Mouse (Mus musculus): ENCODE data around the gene Igf1r. TPM values are rescaled to one million over a fixed set of nuclear protein-coding genes. Genes with fewer than 3 reads are reported as not detected.

Gene Igf1r
- polyA plus RNA-seq, 1 experiment = 2.6 TPM

GRCm38 (mm10) chr7:68144266-68144665 lies 191.6 kb downstream of the Igf1r start:
- WGBS = 69% methylated on average over 6 of the region's 6 CpGs

GRCm38 (mm10) chr7:68148297-68149048 lies 195.8 kb downstream of the Igf1r start:
- H3K27ac ChIP-seq (ENCODE audit: insufficient read depth, low read depth, low read length) = no peak overlapping the region
- no peak overlapping the region for H3K4me3 ChIP-seq (ENCODE audit: low read depth, low read length)
- no peaks in the 10 kb centered on the region for H3K27me3 ChIP-seq (ENCODE audit: control insufficient read depth, insufficient read depth, low read length)
- WGBS = 81% methylated on average over 20 of the region's 20 CpGs
- H3K36me3 ChIP-seq (ENCODE audit: control insufficient read depth, insufficient read depth, low read length) = no peaks in the 10 kb centered on the region
- no peak for TF ChIP-seq CTCF (IDR thresholded peaks at IDR 0.05; ENCODE audit: extremely low read depth, insufficient read length, insufficient replicate concordance, low read depth, low read length)
- TF ChIP-seq POLR2A (IDR thresholded peaks at IDR 0.05; ENCODE audit: low read depth, low read length) = no peak
- H3K4me1 ChIP-seq (ENCODE audit: control insufficient read depth, insufficient read depth, insufficient read length, low read length) = no peaks in the 10 kb centered on the region; the same call in 1 of the 2 replicates

More at GRCm38 (mm10) chr7:68144266-68144665, 191.6 kb downstream of the Igf1r start:
- H3K4me3 ChIP-seq (ENCODE audit: low read depth, low read length) = no peak overlapping the region
- H3K36me3 ChIP-seq (ENCODE audit: control insufficient read depth, insufficient read depth, low read length) = no peaks in the 10 kb centered on the region
- no peaks in the 10 kb centered on the region for H3K4me1 ChIP-seq (ENCODE audit: control insufficient read depth, insufficient read depth, insufficient read length, low read length)
- no peak overlapping the region for H3K27ac ChIP-seq (ENCODE audit: insufficient read depth, low read depth, low read length)
- TF ChIP-seq CTCF (IDR thresholded peaks at IDR 0.05; ENCODE audit: extremely low read depth, insufficient read length, insufficient replicate concordance, low read depth, low read length) = no peak
- no peak for TF ChIP-seq POLR2A (IDR thresholded peaks at IDR 0.05; ENCODE audit: low read depth, low read length)
- no peaks in the 10 kb centered on the region for H3K27me3 ChIP-seq (ENCODE audit: control insufficient read depth, insufficient read depth, low read length)

GRCm38 (mm10) chr7:68151892-68152291 lies 199.3 kb downstream of the Igf1r start:
- TF ChIP-seq CTCF (IDR thresholded peaks at IDR 0.05; ENCODE audit: extremely low read depth, insufficient read length, insufficient replicate concordance, low read depth, low read length) (no peak), POLR2A (IDR thresholded peaks at IDR 0.05; ENCODE audit: low read depth, low read length) (no peak)
- H3K27ac ChIP-seq (ENCODE audit: insufficient read depth, low read depth, low read length) = no peak overlapping the region

GRCm38 (mm10) chr7:68152458-68152857 lies 199.8 kb downstream of the Igf1r start:
- Histone ChIP-seq H3K27ac (ENCODE audit: insufficient read depth, low read depth, low read length) (0 out of 2 replicates have a peak overlapping the region, but pooled peaks have one; percentile 19), H3K36me3 (ENCODE audit: control insufficient read depth, insufficient read depth, low read length) (no peaks in the 10 kb centered on the region), H3K4me3 (ENCODE audit: low read depth, low read length) (no peak overlapping the region), H3K27me3 (ENCODE audit: control insufficient read depth, insufficient read depth, low read length) (no peaks in the 10 kb centered on the region), H3K4me1 (ENCODE audit: control insufficient read depth, insufficient read depth, insufficient read length, low read length) (no peaks in the 10 kb centered on the region; the same call in 1 of the 2 replicates)
- WGBS = 88% methylated on average over 8 of the region's 8 CpGs
- TF ChIP-seq CTCF (IDR thresholded peaks at IDR 0.05; ENCODE audit: extremely low read depth, insufficient read length, insufficient replicate concordance, low read depth, low read length) (no peak), POLR2A (IDR thresholded peaks at IDR 0.05; ENCODE audit: low read depth, low read length) (no peak)

More at GRCm38 (mm10) chr7:68151892-68152291, 199.3 kb downstream of the Igf1r start:
- no peaks in the 10 kb centered on the region for H3K36me3 ChIP-seq (ENCODE audit: control insufficient read depth, insufficient read depth, low read length)
- no peaks in the 10 kb centered on the region for H3K27me3 ChIP-seq (ENCODE audit: control insufficient read depth, insufficient read depth, low read length)
- WGBS = 46% methylated on average over 5 of the region's 5 CpGs
- H3K4me1 ChIP-seq (ENCODE audit: control insufficient read depth, insufficient read depth, insufficient read length, low read length) = no peaks in the 10 kb centered on the region; the same call in 1 of the 2 replicates
- H3K4me3 ChIP-seq (ENCODE audit: low read depth, low read length) = no peak overlapping the region

GRCm38 (mm10) chr7:68153269-68153668 lies 200.6 kb downstream of the Igf1r start:
- TF ChIP-seq CTCF (IDR thresholded peaks at IDR 0.05; ENCODE audit: extremely low read depth, insufficient read length, insufficient replicate concordance, low read depth, low read length) (no peak), POLR2A (IDR thresholded peaks at IDR 0.05; ENCODE audit: low read depth, low read length) (no peak)
- Histone ChIP-seq H3K27ac (ENCODE audit: insufficient read depth, low read depth, low read length) (peak overlapping the region; percentile 59; the same call in 1 of the 2 replicates), H3K36me3 (ENCODE audit: control insufficient read depth, insufficient read depth, low read length) (no peaks in the 10 kb centered on the region), H3K4me1 (ENCODE audit: control insufficient read depth, insufficient read depth, insufficient read length, low read length) (no peaks in the 10 kb centered on the region; the same call in 1 of the 2 replicates), H3K4me3 (ENCODE audit: low read depth, low read length) (no peak overlapping the region), H3K27me3 (ENCODE audit: control insufficient read depth, insufficient read depth, low read length) (no peaks in the 10 kb centered on the region)
- 84% methylated on average over 8 of the region's 8 CpGs for WGBS

- Histone ChIP-seq H3K27me3 (ENCODE audit: control insufficient read depth, insufficient read depth, low read length) (no peaks in the 10 kb centered on the region), H3K36me3 (ENCODE audit: control insufficient read depth, insufficient read depth, low read length) (no peaks in the 10 kb centered on the region), H3K4me3 (ENCODE audit: low read depth, low read length) (no peak overlapping the region), H3K27ac (ENCODE audit: insufficient read depth, low read depth, low read length) (peak overlapping the region; percentile 7; the same call in 1 of the 2 replicates), H3K4me1 (ENCODE audit: control insufficient read depth, insufficient read depth, insufficient read length, low read length) (no peaks in the 10 kb centered on the region; the same call in 1 of the 2 replicates)
- 62% methylated on average over 7 of the region's 7 CpGs for WGBS
- TF ChIP-seq CTCF (IDR thresholded peaks at IDR 0.05; ENCODE audit: extremely low read depth, insufficient read length, insufficient replicate concordance, low read depth, low read length) = no peak
These were observed 202.0 kb downstream of the Igf1r start for GRCm38 (mm10) chr7:68154588-68154987.

- Histone ChIP-seq H3K27me3 (ENCODE audit: control insufficient read depth, insufficient read depth, low read length) (no peaks in the 10 kb centered on the region), H3K4me3 (ENCODE audit: low read depth, low read length) (no peak overlapping the region), H3K4me1 (ENCODE audit: control insufficient read depth, insufficient read depth, insufficient read length, low read length) (no peaks in the 10 kb centered on the region), H3K27ac (ENCODE audit: insufficient read depth, low read depth, low read length) (no peak overlapping the region), H3K36me3 (ENCODE audit: control insufficient read depth, insufficient read depth, low read length) (no peaks in the 10 kb centered on the region)
- no peak for TF ChIP-seq CTCF (IDR thresholded peaks at IDR 0.05; ENCODE audit: extremely low read depth, insufficient read length, insufficient replicate concordance, low read depth, low read length)
- 63% methylated on average over 13 of the region's 13 CpGs for WGBS
These were observed 207.6 kb downstream of the Igf1r start for GRCm38 (mm10) chr7:68160094-68160791.

Measured in small intestine, adult 2 months (tissue).